Mouse (Mus musculus) small intestine, adult 2 months (tissue): ENCODE measurements at regions not wholly inside any gene's neighbourhood (a gene's known extent, or its start where the extent isn't known, plus 50 kb on each side); places are given as distances from the start of the nearest gene placed in this dataset.

ENCODE experiments used
- CTCF ChIP-seq: fragments of 200-500 bp; IDR thresholded peaks from 2 replicates; pipeline ENCODE4 v1.5.1; 2012; ENCODE audit warnings: low read depth, mild to moderate bottlenecking, control low read depth, inconsistent platforms, low read length, moderate library complexity, mixed read lengths; ENCODE audit not compliant: insufficient replicate concordance, insufficient read length; ENCODE audit errors: extremely low read depth
- POLR2A ChIP-seq: fragments of 200-500 bp; IDR thresholded peaks from 2 replicates; pipeline ENCODE4 v1.6.1; 2012; ENCODE audit warnings: low read depth, mild to moderate bottlenecking, control low read depth, inconsistent platforms, low read length, moderate library complexity

- TF ChIP-seq CTCF: no peak
- no peak for TF ChIP-seq POLR2A
Measured at GRCm38 (mm10) chr11:64743753-64744152, 235.1 kb upstream of the Elac2 start.
